Mouse (Mus musculus) neutrophil, adult 59 days (primary cell): Measurements from ENCODE around the gene Itgb3. TPM values are rescaled to one million over a fixed set of nuclear protein-coding genes. Genes with fewer than 3 reads are reported as not detected.

ENCODE experiments used
- total RNA-seq, 2 experiments: library from RNA; stranded (reverse); gene quantifications; 1 replicate in 1 of 2; 2 replicates in 1 of 2; pipeline ENCODE4 v1.2.4; 2023

The Itgb3 gene
- 10 to 100 TPM; 39.9 to 40.0 TPM for total RNA-seq

DNA sequence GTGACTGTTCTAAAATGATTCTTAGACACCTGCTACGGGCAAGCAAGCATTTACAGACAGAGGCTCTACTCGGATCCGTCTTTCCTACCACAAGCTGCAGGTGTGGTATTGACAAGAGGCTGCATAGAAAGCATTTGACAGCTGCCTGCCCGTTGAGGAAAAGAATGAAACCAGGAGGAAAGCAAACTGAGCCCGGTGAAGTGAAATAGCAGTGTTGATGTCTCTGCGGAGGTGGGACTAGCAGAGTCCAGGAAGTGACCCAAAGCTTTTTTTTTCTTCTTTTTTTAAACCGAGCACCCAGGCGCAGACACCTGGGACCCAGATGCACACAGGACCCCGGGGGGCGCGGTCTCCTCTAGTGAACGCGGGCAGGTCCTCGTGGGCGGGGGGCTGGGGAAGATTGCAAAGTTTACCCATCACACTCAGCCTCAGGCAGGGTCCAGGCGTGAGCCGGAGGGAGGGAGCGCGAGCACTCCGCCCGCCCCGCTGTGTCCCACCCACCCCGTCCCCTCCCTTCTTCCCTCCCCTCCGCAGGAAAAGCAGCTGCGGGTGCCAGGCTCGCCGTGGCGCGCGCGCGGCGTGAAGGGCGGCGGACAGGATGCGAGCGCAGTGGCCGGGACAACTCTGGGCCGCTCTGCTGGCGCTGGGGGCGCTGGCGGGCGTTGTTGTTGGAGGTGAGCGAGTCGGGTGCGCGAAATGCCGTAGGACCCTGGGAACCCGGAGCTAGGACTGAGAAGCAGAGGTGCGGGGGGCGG, at the start of gene Itgb3:
TSS of gene Itgb3 (plus strand) at position 510 of the 755 bp plus-strand sequence.

DNA sequence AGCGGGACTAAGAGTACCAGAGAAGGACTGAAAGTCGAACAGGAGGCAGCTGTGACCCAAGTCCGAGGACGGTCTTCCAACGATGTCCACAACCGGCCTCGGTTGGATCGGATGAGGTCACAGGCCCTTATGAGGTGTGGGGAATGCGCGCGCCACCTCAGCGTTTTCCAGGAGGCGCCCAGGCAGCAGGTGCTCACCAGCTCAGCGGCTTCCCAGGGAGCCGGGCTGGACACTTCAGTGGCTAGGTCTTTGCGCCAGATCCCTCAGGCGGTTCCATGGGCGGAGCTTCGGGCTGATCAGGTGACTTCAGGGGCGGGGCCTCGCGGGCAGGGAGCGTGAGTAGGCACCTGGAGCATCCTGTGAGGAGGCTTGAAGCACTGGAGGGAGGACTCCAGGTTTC, 77.7 kb downstream of the Itgb3 start, which contains the start of gene Gm11639:
TSS of gene Gm11639 (plus strand) at position 160 of the 400 bp plus-strand sequence.

Other genes with a start within 250 kb of the Itgb3 start
- 10 to 100 TPM; 51.0 to 59.1 TPM for gene Kansl1, start 139.1 kb upstream of the Itgb3 start, total RNA-seq
- 10 to 100 TPM; 35.0 to 37.7 TPM for gene Cdc27, start 57.4 kb upstream of the Itgb3 start, total RNA-seq
- gene Myl4, start 57.3 kb upstream of the Itgb3 start, total RNA-seq: 1 to 10 TPM; 5.1 to 6.4 TPM
- gene Gm11639, start 77.7 kb downstream of the Itgb3 start, total RNA-seq: not detected